Mouse (Mus musculus): ENCODE measurements around the gene Pnliprp2. TPM values are rescaled to one million over a fixed set of nuclear protein-coding genes. Genes with fewer than 3 reads are reported as not detected.

Gene Pnliprp2
- polyA plus RNA-seq, 1 experiment from 2014 or later = 0.18 TPM

DNA sequence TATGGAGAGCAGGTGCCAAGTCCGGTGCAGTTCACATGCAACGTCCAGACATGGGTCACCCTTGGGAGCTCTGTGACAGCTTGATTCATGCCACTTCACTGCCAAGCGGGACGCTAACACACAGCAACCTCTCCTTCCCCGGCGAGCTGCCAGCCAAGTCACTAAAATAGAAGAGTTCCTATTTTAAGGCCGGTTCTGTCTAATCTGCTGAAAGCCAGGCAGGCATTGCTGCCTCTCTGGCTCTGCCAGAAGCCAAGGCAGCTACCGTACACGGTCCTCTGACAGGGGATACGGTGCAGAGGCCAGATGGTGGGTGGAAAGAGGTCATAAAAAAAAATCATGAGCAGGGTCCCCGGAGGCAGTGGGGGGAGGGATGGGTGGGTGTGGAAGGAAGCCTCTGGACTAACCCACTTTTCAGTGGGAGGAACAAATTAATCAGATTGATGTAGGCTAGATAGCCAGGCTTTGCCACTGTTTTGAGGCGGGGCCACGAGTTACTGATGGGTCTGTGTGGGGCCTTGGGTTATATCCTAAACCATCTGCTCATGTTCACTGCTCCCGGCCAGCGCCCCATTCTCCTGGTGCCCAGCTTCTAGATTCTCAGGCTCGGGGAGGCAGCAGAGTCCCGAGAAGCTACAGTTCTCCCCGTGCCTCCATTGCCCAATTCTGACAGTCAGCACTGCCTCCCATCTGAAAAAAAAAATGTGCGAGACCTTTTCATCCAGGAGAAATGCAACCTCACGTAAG, 63.1 kb downstream of the Pnliprp2 start:
- ATAC-seq (ENCODE audit: insufficient number of reproducible peaks, insufficient read depth, low FRiP score, low TSS enrichment, low read depth) = no peak
- Histone ChIP-seq H3K4me3 (replicated peaks) (no peak overlapping the region), H3K9me3 (no peaks in the 10 kb centered on the region), H3K4me2 (no peak overlapping the region), H3K27ac (no peak overlapping the region), H3K9ac (replicated peaks) (no peak overlapping the region), H3K4me1 (replicated peaks) (peaks cover 9% of the 10 kb centered on the region), H3K27me3 (0 out of 2 replicates have a peak, but pooled peaks cover 2% of the 10 kb centered on the region), H3K36me3 (no peaks in the 10 kb centered on the region)
- 66% methylated on average over 20 of the region's 20 CpGs for WGBS

DNA sequence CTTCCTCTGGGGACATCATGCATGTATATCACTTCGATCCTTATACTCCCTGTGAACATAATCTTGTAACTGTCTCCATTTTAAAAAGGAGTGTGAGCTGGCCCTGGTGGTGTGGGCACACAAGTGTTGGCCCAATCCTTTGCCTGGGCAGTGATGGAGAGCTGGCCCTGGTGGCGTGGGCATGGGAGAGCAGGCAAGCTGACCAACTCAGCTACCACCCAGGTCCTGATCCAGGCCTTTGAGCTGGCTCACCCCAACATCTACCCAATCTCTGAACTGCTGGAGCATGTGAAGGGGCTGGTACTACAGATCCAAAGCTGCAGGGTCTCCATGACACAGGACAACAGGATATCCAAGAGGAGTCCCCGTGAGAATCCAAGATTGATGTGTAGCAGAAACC, 63.8 kb downstream of the Pnliprp2 start:
- Histone ChIP-seq H3K4me2 (no peak overlapping the region), H3K4me3 (replicated peaks) (no peak overlapping the region), H3K27me3 (0 out of 2 replicates have a peak, but pooled peaks cover 2% of the 10 kb centered on the region), H3K9me3 (no peaks in the 10 kb centered on the region), H3K36me3 (no peaks in the 10 kb centered on the region), H3K9ac (replicated peaks) (no peak overlapping the region), H3K4me1 (replicated peaks) (peaks cover 9% of the 10 kb centered on the region), H3K27ac (no peak overlapping the region)
- ATAC-seq (ENCODE audit: insufficient number of reproducible peaks, insufficient read depth, low FRiP score, low TSS enrichment, low read depth) = no peak
- WGBS = 89% methylated on average over 3 of the region's 3 CpGs

DNA sequence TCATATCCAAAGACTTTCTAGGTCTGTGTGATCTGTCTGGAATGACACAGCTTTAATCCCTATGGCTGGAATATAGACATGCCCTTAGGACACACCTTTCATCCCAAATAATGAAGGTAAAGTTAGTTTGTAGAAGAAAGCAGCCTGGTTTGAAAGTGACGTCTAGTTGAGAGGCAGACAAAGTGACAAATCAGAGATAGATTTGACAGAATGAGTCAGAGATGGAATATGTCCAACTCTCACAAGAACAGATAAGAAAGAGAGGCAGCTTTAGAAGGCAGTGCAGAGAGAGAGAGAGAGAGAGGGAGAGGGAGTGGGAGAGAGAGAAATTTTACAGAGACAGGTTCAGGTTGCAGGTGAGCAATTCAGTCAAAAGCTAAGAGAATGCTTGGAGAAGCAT, 64.8 kb downstream of the Pnliprp2 start:
- no peak overlapping the region for H3K27ac ChIP-seq
- ATAC-seq (ENCODE audit: insufficient number of reproducible peaks, insufficient read depth, low FRiP score, low TSS enrichment, low read depth) = no peak
- H3K4me2 ChIP-seq = no peak overlapping the region
- H3K9ac ChIP-seq (replicated peaks) = no peak overlapping the region
- peaks cover 9% of the 10 kb centered on the region for H3K4me1 ChIP-seq (replicated peaks)
- 77% methylated on average over 1 of the region's 1 CpGs for WGBS
- H3K27me3 ChIP-seq = 0 out of 2 replicates have a peak, but pooled peaks cover 2% of the 10 kb centered on the region
- no peaks in the 10 kb centered on the region for H3K36me3 ChIP-seq
- H3K4me3 ChIP-seq (replicated peaks) = no peak overlapping the region
- no peaks in the 10 kb centered on the region for H3K9me3 ChIP-seq

Other genes with a start within 250 kb of the Pnliprp2 start
- not detected in 2 replicates for gene Ccdc172, start 247.7 kb upstream of the Pnliprp2 start, polyA plus RNA-seq (2016; fragmentation: Nextera tagmentation; extraction: Ambion mirVana)
- gene Pnlip, start 107.2 kb upstream of the Pnliprp2 start, polyA plus RNA-seq (2016; fragmentation: Nextera tagmentation; extraction: Ambion mirVana) = not detected in 2 replicates
- gene Pnliprp1, start 30.8 kb upstream of the Pnliprp2 start, polyA plus RNA-seq (2016; fragmentation: Nextera tagmentation; extraction: Ambion mirVana) = not detected in 2 replicates
- gene 1700019N19Rik, start 34.7 kb downstream of the Pnliprp2 start, polyA plus RNA-seq (2016; fragmentation: Nextera tagmentation; extraction: Ambion mirVana) = not detected in 2 replicates
- gene Eno4, start 183.7 kb downstream of the Pnliprp2 start, polyA plus RNA-seq (2016; fragmentation: Nextera tagmentation; extraction: Ambion mirVana) = 0.46 and 0.90 TPM in 2 replicates
- gene Hspa12a, start 183.9 kb downstream of the Pnliprp2 start, polyA plus RNA-seq (2016; fragmentation: Nextera tagmentation; extraction: Ambion mirVana) = 4.8 and 5.1 TPM in 2 replicates